Mouse (Mus musculus) erythroblast, embryonic 14.5 days (primary cell): ENCODE results near the gene AC141477.1. TPM values are rescaled to one million over a fixed set of nuclear protein-coding genes. Genes with fewer than 3 reads are reported as not detected.

Source experiments
- H3K27me3 ChIP-seq: 2 replicates; pipeline ENCODE4 v1.6.1; 2012; ENCODE audit warnings: inconsistent platforms; ENCODE audit not compliant: control insufficient read depth
- H3K36me3 ChIP-seq: 2 replicates; pipeline ENCODE4 v1.6.1; 2012; ENCODE audit warnings: mild to moderate bottlenecking, inconsistent platforms; ENCODE audit not compliant: control insufficient read depth
- H3K4me1 ChIP-seq: 2 replicates; pipeline ENCODE4 v1.6.1; 2012; ENCODE audit warnings: inconsistent platforms; ENCODE audit not compliant: control insufficient read depth
- H3K4me3 ChIP-seq: replicated peaks from 2 replicates; pipeline ENCODE3; 2012; ENCODE audit warnings: moderate library complexity, mild to moderate bottlenecking, inconsistent platforms
- H3K9me3 ChIP-seq: 2 replicates; pipeline ENCODE4 v1.6.1; 2012; ENCODE audit warnings: low read length, inconsistent platforms, mixed read lengths; ENCODE audit not compliant: control insufficient read depth
- GATA1 ChIP-seq: IDR thresholded peaks from 2 replicates; pipeline ENCODE4 v1.6.1; 2012; ENCODE audit warnings: low read length, inconsistent platforms, mixed read lengths
- TAL1 ChIP-seq: IDR thresholded peaks from 3 replicates; pipeline ENCODE4 v1.6.1; 2012; ENCODE audit warnings: low read length, inconsistent platforms, mixed read lengths
- polyA plus RNA-seq: library from polyadenylated mRNA; stranded (reverse); fragments of >175 nt; gene quantifications from 2 replicates; pipeline ENCODE4 v1.2.3, GENCODE M21; 2012

The AC141477.1 gene
- polyA plus RNA-seq = not detected in 2 replicates

DNA sequence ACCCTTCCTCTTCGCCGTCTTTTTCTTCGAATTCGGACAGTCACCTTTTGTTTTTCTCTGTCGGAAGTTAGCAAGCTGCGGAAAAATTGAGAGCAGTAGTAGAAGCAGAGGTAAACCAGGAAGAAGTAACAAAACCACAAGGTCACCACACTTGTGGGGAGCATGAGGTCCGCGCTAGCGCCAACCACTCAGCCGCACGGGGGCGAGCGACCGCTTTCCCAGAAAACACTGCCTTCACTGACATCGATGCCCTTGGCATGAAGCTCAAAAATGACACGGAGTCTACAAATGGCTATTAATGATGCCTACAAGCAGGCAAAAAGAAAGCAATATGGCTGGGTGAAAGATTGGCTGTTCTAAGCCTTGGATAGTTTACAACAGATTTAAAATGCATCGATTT, at the start of gene AC141477.1:
TSS of gene AC141477.1 (minus strand) at position 164 of the 400 bp plus-strand sequence.
- Histone ChIP-seq H3K27me3 (no peaks in the 10 kb centered on the region), H3K36me3 (peaks cover 64% of the 10 kb centered on the region), H3K4me3 (peak within 1 kb of the TSS; percentile 89), H3K9me3 (no peaks in the 10 kb centered on the region), H3K4me1 (peaks cover 35% of the 10 kb centered on the region)
- TF ChIP-seq TAL1 = no peak
- no peak for TF ChIP-seq GATA1

DNA sequence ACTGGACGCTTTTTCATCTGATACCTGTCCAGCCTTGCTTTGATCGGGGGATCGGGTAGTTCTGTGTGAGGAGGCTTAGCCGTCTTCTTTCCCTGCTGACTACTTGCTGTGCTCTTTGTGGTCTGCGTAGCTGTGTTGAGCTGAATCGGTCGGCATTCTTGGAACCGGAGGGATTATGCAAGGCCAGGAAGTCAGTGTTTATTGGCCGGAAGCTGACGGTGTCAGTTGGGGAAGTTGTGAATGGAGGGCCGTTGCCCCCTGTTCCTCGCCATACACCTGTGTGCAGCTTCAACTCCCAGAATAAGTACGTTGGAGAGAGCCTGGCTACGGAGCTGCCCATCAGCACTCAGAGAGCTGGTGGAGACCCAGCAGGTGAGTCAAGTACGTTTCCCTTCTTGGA, 49.0 kb upstream of the AC141477.1 start:
- Histone ChIP-seq H3K27me3 (no peaks in the 10 kb centered on the region), H3K36me3 (peaks cover 93% of the 10 kb centered on the region), H3K4me3 (no peak overlapping the region), H3K4me1 (peaks cover 15% of the 10 kb centered on the region), H3K9me3 (no peaks in the 10 kb centered on the region)
- TF ChIP-seq TAL1 (no peak), GATA1 (no peak)

DNA sequence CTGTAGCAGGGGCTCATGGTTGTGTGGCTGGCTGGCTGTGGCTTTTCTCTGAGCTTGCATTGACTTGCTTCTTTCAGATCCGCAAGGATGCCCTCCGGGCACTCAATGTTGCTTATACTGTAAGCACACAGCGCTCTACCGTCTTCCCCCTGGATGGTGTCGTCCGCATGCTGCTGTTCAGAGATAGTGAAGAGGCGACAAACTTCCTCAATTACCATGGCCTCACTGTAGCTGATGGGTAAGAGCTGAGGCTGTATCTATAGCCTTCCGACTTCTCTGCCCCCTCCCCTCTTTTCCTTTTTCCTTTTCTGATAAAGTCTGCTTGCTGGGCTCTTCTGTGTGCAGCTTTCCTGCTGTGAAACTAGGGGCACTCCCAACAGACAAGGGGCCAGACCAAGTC, 48.0 kb upstream of the AC141477.1 start:
- H3K4me1 ChIP-seq = peaks cover 5% of the 10 kb centered on the region
- H3K4me3 ChIP-seq = no peak overlapping the region
- H3K27me3 ChIP-seq = no peaks in the 10 kb centered on the region
- H3K9me3 ChIP-seq = no peaks in the 10 kb centered on the region
- TF ChIP-seq TAL1 = no peak
- TF ChIP-seq GATA1 = no peak
- peaks cover 93% of the 10 kb centered on the region for H3K36me3 ChIP-seq

DNA sequence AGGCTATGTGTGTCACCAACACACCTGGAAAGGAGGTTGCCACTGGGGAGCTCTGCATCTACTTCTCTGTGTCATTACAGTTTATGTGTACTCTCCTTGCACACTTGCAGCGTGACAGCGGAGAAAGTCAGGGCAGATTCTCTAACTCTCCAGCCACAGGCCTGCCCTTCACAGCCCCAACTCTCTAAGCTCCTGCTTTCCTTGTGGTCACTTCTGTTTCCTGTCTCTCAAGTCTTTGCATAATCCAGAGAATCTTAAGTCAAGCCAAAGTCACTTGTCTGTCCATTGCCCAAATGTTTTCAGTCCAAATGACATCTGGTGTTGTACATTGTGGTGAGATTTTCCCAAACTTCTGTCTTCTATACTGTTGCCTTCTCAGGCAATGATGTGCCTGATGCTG, 46.1 kb upstream of the AC141477.1 start:
- Histone ChIP-seq H3K9me3 (no peaks in the 10 kb centered on the region), H3K4me3 (no peak overlapping the region), H3K4me1 (peaks cover 2% of the 10 kb centered on the region; the same call in 1 of the 2 replicates), H3K27me3 (no peaks in the 10 kb centered on the region), H3K36me3 (peaks cover 97% of the 10 kb centered on the region)
- no peak for TF ChIP-seq TAL1
- TF ChIP-seq GATA1 = no peak

DNA sequence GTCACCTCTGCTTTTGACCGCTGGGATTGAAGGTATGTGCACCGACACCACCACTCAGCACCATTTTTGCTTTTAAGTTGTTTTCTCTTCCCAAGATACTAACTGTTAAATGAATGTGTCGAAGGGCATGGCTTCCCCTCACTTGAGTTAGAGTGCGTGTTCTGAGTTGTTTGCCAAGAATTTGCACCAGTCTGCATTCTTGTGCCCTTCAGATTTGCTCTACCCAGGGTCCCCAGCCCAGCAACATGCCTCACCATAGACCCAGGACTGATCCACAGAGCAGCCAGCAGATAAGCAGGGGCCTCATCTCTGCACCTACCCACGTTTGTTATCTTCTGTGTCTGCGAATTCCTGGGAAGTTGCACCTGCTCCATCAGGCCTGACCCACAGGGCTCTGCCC, 41.2 kb upstream of the AC141477.1 start:
- H3K4me1 ChIP-seq = no peaks in the 10 kb centered on the region
- TF ChIP-seq TAL1 (no peak), GATA1 (no peak)
- H3K9me3 ChIP-seq = no peaks in the 10 kb centered on the region
- no peak overlapping the region for H3K4me3 ChIP-seq
- H3K27me3 ChIP-seq = no peaks in the 10 kb centered on the region
- peaks cover 98% of the 10 kb centered on the region for H3K36me3 ChIP-seq

DNA sequence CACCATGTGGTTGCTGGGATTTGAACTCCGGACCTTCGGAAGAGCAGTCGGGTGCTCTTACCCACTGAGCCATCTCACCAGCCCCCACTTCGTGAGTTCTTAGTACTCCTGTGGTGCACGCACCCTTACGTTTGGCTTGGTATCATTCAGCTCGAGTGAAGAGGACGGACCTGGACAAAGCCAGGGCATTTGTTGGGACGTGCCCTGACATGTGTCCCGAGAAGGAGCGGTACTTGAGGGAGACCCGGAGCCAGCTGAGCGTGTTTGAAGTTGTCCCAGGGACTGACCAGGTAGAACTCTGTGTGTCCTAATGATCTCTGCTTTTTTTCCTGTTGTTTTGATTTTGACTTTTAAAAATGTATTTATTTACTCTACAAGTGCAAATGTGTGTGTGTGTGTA, 40.6 kb upstream of the AC141477.1 start:
- no peaks in the 10 kb centered on the region for H3K9me3 ChIP-seq
- peaks cover 98% of the 10 kb centered on the region for H3K36me3 ChIP-seq
- H3K4me1 ChIP-seq = no peaks in the 10 kb centered on the region
- no peaks in the 10 kb centered on the region for H3K27me3 ChIP-seq
- no peak overlapping the region for H3K4me3 ChIP-seq
- TF ChIP-seq GATA1 = no peak
- TF ChIP-seq TAL1 = no peak

DNA sequence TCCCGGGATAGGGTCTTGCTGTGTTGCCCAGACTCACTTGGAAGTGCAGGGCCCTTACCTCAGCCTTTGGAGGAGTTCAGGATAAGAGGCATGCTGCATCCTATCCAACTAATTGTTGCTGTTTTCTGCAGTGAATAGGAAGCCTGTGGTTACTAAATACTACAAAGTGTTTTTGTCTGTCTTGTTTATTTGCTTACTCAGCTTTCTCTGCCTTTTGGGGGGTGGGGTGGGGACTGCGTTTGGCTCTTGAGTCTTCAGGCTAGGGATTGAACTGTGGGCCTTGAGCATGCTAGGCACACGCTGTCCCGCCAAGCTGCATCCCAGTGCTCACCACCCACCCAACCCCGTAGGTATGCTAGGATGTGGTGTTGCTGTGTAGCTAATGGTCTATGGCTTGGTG, 33.5 kb upstream of the AC141477.1 start:
- Histone ChIP-seq H3K9me3 (no peaks in the 10 kb centered on the region), H3K4me1 (peaks cover 28% of the 10 kb centered on the region), H3K27me3 (no peaks in the 10 kb centered on the region), H3K4me3 (no peak overlapping the region), H3K36me3 (peaks cover 84% of the 10 kb centered on the region)
- TF ChIP-seq TAL1 = no peak

DNA sequence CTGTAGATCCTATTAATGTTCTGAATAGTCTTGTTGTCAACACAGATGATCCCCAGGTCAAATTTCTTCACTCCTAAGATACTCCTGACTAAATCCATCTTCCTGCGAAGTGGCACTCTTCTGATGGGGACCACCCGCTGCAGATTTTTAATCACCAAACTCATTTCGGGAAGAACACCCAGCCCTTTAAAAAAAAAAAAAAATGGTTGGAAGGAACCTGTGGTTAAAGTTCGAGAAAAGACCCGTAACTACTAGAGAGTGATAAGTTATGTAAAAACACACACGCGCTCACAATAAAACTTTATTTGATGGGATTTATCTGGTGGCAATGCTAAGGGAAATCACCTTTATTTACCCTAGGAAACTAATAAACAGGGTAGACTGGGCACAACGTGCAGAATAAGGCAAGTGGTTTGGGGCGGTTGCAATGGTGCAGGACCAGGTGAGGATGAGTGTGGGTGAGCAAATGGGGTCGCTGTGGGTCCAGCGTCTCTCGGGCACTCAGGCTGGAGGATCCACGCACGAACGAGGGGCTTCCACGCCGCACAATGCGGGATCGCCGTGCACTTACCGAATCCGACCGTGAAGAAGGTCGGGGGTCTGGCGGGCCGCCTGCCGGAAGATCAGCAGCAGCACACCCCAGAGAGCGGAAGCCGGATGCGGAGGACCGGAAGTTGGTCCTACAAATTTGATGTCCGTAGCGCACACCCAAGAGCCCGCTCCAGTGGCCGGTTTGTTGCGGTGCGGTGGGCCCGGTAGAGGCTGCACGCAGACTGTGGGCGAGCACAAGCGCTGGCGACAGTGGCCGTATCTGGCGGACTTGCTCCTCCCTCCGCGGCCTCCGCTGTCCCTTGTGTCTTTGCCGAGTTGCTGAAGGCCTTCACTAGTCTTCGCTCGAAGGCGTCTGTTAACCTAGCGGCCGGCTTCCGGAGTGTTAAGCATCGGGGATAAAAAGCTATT, 28.2 kb upstream of the AC141477.1 start, which contains the start of the genes Mcm3ap and Ybey:
TSS of gene Mcm3ap (plus strand) at position 725 of the 960 bp plus-strand sequence.
TSS of gene Ybey (minus strand) at position 912 of the 960 bp plus-strand sequence.
- no peak for TF ChIP-seq TAL1
- TF ChIP-seq GATA1 = no peak
- no peaks in the 10 kb centered on the region for H3K9me3 ChIP-seq
- H3K36me3 ChIP-seq = peaks cover 43% of the 10 kb centered on the region
- no peaks in the 10 kb centered on the region for H3K27me3 ChIP-seq
- H3K4me1 ChIP-seq = peaks cover 34% of the 10 kb centered on the region
- peak within 1 kb of the TSS; percentile 97 for H3K4me3 ChIP-seq

DNA sequence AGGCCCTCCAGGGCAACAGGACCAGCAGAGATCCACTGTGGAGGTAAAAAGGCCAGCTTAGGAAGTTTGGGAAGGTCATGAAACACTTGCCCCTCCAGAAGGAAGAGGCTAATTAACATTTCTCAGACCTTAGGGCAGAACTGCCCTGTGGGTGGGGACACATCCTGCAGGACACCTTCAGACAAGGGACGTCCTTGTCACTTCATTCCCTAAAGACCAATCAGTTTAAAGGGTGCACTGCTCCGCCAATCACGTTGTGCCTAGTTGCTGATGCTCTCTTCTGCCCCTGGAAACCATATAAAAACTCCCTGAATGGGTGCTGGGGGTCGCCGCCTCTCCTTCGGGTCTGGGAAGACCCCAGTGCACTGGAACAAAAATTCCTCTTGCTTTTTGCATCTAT, 22.5 kb upstream of the AC141477.1 start:
- TF ChIP-seq GATA1 (no peak), TAL1 (no peak)
- Histone ChIP-seq H3K4me3 (no peak overlapping the region), H3K9me3 (peaks cover 18% of the 10 kb centered on the region), H3K4me1 (peaks cover 2% of the 10 kb centered on the region), H3K27me3 (no peaks in the 10 kb centered on the region), H3K36me3 (peaks cover 24% of the 10 kb centered on the region)
